Mouse (Mus musculus) cerebellum, adult (tissue): ENCODE measurements around the gene Mef2c.

Experiments used
- ATAC-seq: cut with Nextera tagmentation; 2 replicates; pipeline ENCODE4 v1.9.2; 2017; ENCODE audit warnings: mild to moderate bottlenecking, moderate library complexity, mixed read lengths; ENCODE audit not compliant: insufficient number of reproducible peaks, low FRiP score, low TSS enrichment

Mef2c gene

DNA sequence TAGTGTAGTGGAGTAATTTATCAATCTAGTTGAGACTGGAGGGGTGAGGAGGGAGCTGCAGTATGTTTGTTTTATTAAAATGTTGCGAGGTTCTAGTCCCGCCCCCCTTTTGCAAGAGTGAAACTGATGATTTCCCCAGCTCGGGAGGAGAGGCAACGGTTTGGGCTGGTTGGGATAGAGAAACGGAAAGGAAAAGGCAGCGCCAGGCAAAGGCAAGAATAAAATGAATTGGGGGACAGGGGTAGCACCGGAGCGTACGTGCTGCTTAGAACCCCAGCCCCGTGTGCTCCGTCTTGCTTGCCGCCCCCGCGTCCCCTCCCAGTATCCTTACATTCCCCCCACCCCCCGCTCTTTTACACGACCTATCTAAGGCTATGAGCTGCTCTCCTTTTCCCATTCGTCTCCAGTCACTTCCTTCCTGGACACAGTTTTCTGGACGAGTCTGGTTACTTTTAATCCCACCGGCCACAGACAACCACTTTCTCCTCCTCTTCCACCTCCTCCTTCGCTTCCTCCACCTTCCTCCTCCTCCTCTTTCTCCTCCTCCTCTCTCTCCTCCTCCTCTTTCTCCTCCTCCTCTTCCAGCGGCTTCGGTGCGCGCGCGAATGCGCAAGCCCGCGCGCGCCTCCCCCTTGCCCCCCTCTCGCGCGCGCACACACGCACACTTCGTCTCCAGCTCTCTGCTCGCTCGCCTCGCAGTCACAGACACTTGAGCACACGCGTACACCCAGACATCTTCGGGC is 20.5 kb downstream of the Mef2c start:
- ATAC-seq, result peak; percentile 83

DNA sequence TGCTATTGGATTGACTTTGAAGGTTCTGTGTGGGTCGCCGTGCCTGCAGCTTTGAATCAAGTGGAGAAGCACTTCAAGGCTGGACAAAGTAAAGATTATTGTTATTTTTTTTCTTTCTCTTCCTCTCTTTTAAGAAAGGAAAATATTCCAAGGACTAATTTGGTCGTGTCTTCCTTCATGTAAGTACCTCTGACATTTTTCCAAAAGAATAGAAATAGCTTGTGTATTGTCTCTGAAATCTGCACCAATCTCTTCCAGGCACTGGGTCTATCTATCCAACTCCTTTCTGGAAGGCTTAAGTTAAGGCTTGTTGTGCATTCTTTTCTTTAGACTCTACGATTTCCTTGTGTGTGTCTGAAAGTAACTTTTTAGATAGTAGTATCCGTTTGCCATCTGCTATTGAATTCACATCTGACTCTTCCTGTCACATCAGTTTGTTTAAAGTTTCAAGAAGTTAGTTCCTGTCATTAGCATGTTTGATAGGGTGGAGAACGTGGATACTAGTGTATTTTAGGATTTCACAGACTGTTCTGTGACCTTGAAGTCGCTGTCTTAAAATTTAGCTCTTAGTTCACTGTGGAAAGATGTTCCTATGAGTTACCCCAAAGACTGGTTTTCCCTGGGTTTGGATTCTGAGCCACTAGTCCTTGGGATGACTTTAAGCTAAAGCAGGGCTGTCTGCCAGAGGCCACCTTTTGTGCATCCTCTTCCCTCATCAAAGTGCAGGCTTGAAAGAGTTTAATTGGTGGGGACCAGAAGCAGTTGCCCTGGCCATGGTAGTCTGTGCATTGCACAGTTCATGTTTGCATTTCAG is 21.3 kb downstream of the Mef2c start:
- 0 out of 2 replicates have a peak, but pooled peaks have one; percentile 6 for ATAC-seq

DNA sequence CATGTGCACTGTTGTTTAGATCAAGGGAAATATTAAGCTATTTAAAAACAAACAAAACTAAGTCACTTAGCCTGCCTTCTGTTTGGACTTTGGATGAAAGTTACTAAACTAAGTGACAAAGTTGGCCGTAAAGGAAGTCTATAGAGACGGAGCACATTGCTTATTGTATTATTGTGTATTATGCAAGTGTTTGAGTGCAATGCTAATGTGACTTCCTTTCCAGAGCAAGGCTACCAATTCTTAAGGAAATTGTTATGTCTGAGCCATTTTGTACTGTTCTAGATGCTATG is 21.8 kb downstream of the Mef2c start:
- no peak for ATAC-seq

DNA sequence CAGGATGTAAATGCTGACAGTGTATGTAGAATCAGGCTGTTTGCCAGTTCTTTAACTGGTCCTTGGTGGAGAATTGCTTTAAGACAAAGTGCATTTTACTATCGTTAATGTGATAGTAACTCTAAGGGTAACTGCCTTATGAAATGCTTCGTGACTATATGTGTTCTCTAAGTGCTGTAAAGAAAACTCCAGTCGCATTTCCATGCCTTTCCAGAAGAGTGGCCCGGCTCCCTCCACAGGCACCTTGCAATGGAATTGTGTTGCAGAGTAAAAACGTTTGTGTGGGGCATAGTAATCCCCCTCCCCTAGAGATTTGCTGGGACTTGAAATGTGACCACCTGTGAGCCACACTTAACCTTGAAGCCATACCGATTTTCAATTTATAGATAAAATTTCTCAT is 22.2 kb downstream of the Mef2c start:
- ATAC-seq, result no peak

DNA sequence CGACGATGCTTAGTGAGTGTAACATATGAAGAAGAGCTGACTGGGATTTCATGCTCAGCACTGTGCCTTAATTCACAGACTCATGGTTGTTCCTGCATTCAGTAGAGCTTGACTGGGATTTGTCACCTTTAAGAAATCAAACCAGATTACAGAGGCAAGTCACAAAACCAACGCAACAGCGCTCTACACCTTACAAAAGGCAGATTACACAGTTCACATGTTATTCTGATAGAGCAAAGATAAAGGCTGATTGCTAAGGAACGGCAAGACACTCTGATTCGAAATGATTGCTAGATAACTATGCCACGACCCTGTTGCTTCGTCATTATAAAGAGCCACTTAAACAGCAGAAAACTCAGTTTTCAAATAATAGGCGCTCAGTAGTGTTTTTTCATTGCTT is 24.1 kb downstream of the Mef2c start:
- ATAC-seq, result no peak

DNA sequence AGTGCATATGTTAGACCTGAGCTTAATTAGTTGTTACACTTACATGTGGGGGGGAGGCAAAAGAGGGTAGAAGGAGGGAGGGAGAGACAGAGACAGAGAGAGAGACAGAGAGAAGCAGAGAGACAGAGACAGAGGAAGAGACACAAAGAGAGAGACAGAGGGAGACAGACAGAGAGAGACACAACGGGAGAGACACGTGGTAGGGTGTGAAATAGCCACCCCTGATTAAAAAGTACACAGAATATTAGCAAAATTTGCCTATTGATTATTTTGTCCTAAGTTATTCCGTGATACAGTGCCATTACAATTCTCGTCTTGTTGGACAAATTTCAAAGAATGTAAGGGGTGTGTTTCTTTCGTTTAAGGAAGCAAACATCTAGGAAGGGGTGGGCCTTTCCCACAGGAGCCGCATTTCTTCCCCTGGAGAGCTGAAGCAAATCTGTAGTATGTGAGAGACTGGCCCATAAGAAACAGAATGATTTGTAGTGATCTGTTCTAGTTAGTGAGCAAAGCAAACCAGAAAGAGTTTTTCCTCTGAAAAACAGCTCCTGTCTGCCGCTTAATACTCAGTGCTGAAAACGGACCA is 26.0 kb downstream of the Mef2c start:
- no peak for ATAC-seq

DNA sequence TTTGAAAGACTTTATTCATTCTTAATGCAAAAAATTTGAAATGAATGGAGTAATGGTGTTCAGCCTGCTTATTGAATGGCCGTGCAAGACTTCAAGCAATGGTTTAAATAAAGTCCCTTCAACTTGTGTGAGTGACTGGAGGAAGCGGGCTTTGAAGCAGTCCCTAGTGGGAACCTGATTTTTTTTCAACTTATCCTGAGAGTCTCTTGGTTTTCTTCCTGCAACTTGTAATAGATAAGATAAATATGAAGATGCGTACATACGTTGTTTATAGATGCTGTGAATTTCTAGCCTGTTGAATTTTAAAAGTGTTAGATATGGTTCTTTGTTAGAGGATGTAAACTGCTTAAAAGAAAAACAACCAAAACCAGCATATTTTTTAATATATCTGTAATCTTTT is 27.1 kb downstream of the Mef2c start:
- no peak for ATAC-seq

DNA sequence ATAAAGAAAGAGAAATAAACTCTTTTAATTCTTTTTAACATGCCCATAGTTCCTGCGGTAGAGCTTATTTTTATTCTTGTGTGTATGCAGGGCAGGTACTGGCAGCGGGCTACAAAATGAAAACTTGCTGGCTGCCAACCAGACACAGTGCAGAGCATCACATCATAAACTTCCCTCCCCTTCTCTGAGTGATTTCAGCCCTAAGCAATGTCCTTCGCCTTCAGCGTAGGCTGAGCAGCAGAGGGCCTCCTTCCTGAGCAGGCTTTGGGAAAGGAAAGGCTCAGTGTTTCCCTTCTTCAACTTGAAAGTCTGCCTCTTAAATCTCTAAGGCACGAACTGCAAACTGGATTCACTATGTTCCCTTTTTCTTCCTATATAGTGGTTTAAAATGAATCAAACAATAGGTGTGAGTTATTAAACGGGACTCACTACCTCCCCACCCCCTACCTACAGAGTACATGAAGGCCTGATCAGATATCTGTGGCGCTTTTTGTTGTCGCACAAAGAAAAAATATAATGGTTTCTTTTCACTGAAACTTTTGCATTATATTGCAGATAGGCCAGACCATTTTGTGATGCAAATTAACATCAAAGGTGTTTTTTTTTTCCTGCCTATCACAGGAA is 28.2 kb downstream of the Mef2c start:
- peak; percentile 81 for ATAC-seq

DNA sequence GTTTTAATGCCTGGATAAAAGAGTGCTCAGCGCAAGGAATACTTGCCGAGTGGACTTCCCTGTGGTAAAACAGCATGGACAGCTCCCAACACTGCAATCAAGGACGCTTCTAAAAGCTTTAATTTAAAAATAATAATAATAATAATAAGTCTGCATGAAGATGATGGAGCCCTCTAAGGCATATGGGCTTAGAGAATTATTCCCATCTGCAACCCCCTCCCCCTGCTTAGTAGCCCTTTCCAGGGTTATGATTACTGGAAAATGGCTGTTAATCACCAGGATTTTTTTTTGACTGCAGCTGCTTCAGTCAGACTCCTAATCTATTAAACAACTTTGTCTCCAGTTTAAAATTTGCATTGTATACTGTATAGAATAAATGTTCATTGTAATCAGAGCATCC is 32.5 kb downstream of the Mef2c start:
- ATAC-seq, result no peak

DNA sequence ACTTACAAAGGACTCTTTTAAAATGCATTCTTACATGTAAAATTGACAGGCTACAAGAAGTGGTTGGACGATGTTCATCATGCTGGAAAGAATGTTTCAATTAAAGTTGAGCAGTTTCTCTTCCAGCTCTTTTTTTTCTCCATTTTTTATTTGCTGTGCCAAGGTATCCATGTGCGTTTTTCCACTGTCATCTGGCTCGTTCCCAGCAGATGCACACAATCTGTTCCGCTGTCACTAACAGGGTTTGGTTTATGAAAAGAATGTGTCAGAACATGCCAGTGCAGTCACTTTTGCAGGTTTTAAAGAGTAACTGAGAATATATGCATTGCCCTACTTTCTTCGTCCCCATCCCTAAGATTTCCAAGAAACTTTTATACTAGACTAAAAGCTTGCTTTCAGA is 33.3 kb downstream of the Mef2c start:
- peak; percentile 72 for ATAC-seq

DNA sequence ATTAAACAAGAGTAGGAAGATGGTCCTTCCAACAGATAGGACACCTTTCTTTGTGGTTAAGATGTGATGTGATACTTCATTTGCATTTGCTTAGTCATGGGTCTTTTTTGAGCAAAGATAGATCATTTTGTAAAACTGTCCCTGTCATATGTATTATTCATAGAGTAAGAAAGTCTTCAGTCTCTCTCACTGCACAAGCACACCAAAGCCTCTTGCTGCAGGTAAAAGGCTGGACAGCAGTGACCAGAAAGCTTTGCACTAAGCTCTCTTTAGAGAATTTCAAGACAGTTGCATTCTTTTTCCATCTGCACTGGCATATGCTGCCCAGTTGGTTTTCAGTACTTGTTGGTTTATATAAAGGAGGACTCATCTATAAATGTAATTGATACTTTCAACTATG is 36.1 kb downstream of the Mef2c start:
- no peak for ATAC-seq

DNA sequence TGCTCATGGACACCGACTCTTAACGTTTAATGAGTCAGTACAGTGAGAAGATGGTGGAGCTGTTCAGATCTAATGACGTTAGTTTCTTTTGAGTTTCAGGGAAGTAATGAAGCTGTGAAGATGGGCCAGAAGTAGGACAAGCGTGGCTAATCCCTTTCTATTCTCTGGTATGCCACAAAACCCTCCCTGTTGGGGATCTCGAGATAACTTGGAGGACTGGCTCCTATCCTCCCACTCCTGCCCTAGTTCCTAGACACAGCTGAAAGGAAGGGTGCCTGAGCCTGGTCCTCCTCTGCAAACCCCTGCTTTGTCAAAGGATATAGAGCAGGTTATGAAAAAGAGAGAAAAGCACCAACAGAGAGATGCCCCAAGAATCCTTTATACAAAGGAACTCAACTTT is 38.8 kb downstream of the Mef2c start:
- ATAC-seq, result no peak

DNA sequence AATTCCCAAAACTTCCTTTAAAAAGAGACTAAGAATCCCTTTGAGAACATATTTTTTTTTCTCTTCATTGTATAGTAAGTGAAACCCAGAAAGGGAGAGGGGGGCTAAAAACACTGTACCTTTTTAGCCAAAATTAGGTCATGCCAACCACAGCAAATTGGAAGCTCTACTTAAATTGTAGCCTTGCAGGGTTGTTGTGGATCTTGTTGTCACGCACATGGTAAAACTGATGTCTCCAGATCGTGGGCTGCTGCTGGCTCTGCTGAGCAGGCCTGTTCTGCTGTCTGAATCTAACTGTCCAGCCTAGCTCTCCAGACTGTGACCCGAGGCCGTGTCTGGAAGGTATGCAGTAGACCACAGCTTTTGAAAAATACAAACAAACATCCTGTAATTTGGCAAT is 40.9 kb downstream of the Mef2c start:
- ATAC-seq, result no peak

DNA sequence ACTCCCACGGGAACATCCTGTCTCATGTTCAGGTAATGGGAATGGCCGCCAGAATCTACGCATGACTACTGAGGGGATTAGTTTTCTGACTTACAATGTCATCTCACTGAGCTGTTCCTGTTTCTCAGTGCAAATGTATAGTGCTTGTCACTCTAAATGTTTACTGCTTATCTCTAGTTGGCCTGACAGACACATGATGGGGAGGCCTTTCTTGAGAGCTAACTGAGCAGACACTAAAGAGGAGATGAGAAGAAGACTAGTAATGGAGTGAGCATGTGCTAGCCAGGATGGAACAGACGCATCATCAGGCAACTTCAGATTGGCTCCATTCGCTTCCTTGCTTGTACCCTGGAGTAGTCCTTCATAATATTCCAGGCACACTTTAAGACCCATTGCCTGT is 43.0 kb downstream of the Mef2c start:
- ATAC-seq, result no peak

DNA sequence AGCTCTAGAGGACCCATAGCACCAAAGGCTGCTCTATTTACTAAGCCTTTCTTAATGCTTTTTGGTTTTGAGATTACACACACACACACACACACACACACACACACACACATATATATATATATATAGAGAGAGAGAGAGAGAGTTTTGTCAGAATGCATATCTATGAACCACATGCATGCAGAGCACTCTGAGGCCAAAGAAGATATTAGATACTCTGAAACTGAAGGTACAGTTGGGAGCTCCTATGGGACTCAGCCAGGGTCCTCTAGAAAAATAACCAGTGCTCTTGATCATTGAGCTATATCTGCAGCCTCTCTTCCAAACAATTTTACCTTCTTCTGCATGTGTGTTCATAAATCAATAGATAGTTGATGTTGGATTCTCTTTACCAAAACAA is 47.4 kb downstream of the Mef2c start:
- no peak for ATAC-seq

DNA sequence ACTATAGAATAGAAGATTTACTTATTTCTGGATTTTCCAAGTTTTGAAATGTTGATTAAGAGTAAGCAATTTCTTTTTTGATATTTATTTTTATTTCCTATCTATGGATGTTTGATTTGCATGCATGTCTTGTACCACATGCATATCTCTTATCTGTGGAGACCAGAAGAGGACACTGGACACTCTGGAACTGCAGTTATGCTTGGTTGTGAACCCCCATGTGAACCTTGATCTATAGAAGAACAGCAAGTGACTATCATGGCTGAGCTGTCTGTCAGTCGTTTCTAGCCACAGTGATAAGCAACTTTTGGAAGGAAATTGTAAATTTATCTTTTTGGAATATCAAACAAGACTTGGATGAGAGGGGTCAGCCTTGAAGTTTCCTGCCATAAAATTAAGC is 48.2 kb downstream of the Mef2c start:
- no peak for ATAC-seq

DNA sequence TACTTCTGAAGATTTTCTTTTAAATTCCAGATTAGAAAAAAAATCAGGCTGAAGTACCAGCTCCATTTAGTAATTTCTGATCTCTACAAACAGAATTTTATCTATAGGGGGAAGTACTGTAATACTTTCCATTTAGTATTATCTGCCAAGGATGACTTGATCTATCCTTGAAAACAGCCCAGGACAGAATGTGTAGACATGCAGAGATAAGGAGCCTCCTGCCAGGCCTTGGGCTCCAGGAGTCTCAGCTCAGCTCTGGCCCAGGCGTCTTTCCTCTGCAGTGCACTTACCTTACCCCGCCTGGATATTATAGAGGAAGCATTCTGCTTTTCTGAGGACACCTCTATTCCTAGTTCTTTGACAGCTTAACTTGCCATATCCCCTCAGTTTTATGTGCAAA is 59.4 kb downstream of the Mef2c start:
- ATAC-seq, result no peak

DNA sequence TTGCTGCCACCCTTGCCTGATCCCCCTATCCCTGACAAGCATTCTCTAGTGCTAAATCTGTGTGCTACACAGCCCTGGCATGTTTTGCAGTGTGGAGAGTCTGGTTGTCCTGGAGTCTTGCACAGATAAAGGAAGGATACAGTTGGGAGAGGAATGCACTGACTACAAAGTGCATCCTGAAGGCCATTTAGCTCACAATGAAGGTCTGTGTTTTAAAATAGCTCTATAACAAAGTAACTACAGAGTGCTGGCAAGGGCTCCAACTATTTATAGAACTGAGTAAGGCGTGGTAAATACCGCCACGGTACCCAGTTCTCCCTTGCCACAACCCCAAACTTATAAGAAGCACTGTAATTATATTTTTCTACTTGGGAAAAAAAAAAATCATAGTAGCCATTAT is 61.9 kb downstream of the Mef2c start:
- no peak for ATAC-seq

DNA sequence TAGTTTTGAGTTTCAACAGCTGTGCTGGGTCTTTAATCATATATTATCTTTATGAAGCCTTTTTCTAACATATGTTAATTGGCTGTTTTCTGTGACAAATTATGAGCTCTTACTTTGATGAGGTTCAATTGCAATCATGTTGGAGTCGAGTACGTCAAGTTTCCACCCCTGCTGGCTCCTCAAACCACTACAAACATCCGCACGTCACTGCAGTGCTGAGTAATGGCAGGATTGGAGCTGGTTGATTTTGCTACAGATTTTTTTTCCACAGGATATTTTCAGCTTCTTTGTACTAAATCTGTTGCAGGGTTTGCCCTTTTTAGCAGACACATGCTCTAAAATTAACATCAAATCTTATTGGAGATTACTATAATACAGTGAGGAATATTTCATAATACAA is 62.3 kb downstream of the Mef2c start:
- ATAC-seq, result no peak

DNA sequence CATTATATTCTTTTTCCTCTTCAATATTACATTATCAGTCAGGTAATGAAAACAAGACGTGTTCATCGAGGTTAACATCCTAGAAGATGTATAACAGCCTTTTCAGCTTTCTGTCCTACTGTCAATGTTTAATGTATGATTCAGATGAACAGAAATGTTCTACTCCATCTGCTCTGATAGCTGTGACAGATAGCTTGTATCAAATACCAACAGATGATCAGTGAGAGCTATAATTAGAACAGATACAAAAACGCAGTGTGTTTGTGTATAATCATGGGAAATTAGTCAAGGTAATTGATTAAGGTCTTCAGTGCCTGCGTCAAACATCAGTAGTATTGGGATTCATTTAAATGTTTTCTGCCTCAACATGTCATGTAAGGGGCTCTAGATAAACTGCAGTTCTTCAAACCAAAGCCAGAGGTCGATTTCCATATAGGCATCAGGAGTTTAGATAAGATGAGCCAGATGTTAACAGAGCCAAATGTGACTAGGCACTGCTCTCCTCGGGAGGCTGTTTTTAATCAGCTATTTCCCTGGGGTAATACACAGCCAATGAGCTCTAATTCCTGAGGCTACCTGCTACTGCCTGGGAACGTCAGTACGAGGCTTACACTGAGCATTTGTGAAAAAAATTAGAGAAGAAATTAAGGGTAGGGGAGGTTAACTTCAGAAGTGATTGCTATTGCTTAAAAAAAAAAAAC is 63.1 kb downstream of the Mef2c start:
- ATAC-seq, result no peak

DNA sequence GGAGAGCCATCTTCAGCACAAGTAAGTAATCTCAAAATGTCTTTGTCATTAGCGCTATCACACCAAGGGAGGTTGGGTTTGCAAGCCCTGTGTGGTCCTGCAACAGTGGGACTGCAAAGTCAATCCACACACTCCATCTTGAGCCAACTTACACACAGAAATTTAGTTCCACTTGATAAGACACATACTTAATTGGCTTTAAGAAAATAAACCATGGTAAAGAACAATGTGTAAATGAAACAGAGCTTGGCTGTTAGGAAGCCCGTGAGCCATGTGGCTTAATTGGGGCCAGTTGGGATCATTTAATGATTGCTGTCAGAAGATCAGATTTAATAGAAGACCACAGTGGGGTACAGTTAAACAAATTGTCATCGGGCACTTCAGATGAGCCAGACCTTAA is 63.8 kb downstream of the Mef2c start:
- ATAC-seq, result no peak
